Mouse (Mus musculus) splenic B cell, adult 2 months (primary cell): ENCODE measurements around the gene Gm10639.
"Not testable (repeated sequence)": the region's sequence is repeated elsewhere in the genome, so short reads cannot be mapped to it uniquely, and the experiment has no call there.

Experiments used
- DNase-seq: peaks from one replicate; pipeline ENCODE4 v3.0.0-alpha.2; 2011; ENCODE audit warnings: low read depth, low spot score
- H3K27me3 ChIP-seq: 2 replicates; pipeline ENCODE4 v1.6.1; 2012; ENCODE audit warnings: mild to moderate bottlenecking, low read length, moderate library complexity, mixed read lengths; ENCODE audit not compliant: control insufficient read depth, poor library complexity, insufficient read depth, severe bottlenecking
- H3K36me3 ChIP-seq: 2 replicates; pipeline ENCODE4 v1.6.1; 2012; ENCODE audit warnings: mild to moderate bottlenecking, low read length, moderate library complexity, mixed read lengths; ENCODE audit not compliant: control insufficient read depth, poor library complexity, insufficient read depth, severe bottlenecking

Gene Gm10639

DNA sequence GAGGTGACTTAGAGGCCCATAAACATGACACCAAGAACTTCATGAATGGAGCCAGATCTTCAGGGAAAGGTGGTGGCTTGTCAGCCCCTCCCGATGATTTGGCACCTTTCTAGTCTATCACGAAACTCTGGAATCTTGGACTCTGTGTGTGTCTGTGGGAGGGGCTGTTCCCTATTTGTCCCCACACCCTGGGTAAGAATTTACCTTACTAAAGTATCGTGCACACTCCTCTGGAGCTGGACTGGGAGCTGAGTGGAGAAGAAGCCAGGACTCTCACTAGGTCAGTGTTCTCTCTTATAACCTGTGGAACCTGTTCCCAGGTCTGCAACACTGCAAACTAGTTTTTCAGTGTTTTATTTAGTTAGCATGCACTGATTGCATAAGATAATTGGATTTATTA, at the start of gene Gm10639:
Gene Gm10639 (plus strand): TSS at position 201 of the 400 bp plus-strand sequence.
- not testable (repeated sequence) for H3K27me3 ChIP-seq, H3K36me3 ChIP-seq, DNase-seq

DNA sequence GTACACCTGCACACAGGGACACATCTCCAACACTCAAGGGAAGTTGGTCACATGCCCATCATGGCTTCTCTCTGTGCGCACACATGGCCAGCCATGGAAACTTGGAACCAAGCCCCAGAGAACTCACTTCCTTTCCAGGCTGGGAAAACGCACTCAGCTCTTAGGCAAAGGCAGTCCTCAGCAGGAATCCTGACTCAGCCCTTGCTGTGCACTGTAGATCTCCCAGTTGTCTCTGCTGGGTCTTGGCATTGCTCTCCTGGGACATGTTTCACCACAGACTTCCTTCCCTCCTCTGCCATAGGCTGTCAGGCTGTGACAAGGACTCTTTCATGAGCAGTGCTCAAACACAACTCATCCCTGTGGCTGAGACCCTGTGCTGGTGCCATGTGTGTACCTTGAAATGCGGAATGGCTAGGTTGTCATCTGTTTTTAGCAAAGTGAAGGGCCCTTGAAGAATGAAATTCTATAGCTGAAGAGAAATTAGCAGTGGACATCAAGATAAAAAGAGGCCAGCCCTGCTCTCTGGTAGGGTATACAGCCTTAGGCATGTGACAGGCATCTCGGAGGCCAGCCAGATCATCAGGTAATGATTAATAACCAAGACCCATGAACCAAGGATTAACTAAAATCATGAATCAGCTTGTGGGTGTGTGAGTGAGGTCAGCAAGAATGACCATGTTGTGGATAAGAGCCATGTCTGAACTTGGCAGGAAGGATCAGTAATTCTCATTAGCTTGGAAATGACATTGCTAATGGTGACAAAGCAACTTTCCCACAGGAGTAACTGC, 33.8 kb upstream of the Gm10639 start:
- not testable (repeated sequence) for DNase-seq, H3K27me3 ChIP-seq, H3K36me3 ChIP-seq

GRCm38 (mm10) chr9:78256914-78257313, 32.8 kb upstream of the Gm10639 start, which contains the start of gene Gm3776:
Gene Gm3776, plus strand, starts transcription at chr9:78257129.
- DNase-seq, H3K36me3 ChIP-seq, H3K27me3 ChIP-seq: not testable (repeated sequence)

- not testable (repeated sequence) for H3K36me3 ChIP-seq, DNase-seq, H3K27me3 ChIP-seq
These were observed 30.0 kb upstream of the Gm10639 start for GRCm38 (mm10) chr9:78259688-78260087.

DNA sequence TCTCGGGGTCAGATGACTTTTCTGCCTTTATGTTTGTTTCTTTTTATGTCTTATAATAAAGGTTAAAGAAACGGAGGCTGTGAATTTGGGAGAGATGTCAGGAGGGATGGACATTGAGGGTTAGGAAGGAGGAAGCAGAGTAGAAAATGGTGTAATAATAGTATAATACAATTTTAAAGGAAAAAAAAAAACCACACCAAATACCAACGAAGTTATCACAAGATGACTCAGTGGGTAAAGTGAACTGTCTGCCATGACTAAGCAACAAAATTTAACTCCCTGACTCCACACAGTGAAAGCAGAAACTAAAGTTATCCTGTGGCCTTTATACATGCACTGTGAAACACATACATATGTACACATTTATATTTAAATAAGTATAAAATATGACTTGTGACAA, 18.8 kb upstream of the Gm10639 start:
- H3K27me3 ChIP-seq, DNase-seq, H3K36me3 ChIP-seq: not testable (repeated sequence)

- not testable (repeated sequence) for H3K27me3 ChIP-seq, DNase-seq, H3K36me3 ChIP-seq
These were observed 7.6 kb upstream of the Gm10639 start for GRCm38 (mm10) chr9:78282002-78282711.

GRCm38 (mm10) chr9:78289063-78289462, 660 bp upstream of the Gm10639 start:
- not testable (repeated sequence) for H3K36me3 ChIP-seq, DNase-seq, H3K27me3 ChIP-seq

DNA sequence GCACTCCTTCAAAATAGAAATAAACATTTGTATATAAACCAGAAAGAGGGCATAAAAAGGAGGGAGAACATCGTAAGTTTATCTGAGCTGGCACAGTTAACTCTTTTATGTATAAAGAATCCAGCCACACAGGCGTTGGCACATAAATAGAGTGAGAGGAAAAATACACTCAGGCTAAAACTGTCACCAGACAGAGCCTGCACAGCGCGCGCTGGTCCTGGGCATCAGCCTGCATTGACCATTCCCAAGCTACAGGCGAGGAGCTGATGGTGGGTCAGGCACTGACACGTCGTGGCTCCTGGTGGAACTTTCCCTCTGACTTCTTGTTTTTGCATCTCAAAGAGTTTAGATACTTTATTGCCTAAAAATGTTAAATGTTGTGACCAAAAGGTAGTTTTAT, 2.7 kb downstream of the Gm10639 start:
- H3K36me3 ChIP-seq, DNase-seq, H3K27me3 ChIP-seq: not testable (repeated sequence)

DNA sequence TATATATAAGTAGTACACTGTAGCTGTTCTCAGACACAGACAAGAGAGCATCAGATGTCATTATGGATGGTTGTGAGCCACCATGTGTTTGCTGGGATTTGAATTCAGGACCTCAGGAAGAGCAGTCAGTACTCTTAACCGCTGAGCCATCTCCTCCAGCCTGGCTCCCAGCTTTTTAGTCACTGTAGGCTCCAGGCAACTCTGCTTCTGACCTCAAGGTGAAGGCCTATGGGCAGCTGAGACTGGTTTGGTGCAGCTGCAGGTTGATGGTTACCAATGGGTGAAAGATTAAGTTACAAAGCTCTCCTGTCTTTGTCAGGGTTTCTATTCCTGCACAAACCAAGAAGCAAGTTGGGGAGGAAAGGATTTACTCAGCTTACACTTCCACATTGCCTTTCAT, 4.0 kb downstream of the Gm10639 start:
- not testable (repeated sequence) for DNase-seq, H3K27me3 ChIP-seq

DNA sequence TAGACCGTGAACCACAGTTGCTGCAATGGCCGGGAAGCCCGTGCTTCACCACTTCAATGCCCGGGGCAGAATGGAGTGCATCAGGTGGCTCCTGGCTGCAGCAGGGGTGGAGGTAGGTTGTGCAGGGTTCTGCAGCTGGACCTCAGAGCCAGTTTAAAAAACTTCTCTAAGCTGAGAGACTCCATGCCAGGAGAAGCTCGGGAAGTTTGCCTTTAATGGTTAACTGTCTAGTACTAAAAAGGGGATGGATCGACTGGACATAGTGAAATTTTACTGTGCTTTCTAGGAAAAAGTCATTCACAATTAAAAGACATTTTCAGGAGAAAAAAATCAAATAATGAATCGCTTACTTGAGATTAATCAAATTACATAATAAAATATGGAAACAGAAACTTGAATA, 5.1 kb downstream of the Gm10639 start:
- DNase-seq, H3K36me3 ChIP-seq, H3K27me3 ChIP-seq: not testable (repeated sequence)

More for the DNA sequence above, 4.0 kb downstream of the Gm10639 start:
- not testable (repeated sequence) for H3K36me3 ChIP-seq

- DNase-seq, result peak; percentile 52
- not testable (repeated sequence) for H3K27me3 ChIP-seq, H3K36me3 ChIP-seq
These were observed 6.4 kb downstream of the Gm10639 start for GRCm38 (mm10) chr9:78296089-78296488.

DNA sequence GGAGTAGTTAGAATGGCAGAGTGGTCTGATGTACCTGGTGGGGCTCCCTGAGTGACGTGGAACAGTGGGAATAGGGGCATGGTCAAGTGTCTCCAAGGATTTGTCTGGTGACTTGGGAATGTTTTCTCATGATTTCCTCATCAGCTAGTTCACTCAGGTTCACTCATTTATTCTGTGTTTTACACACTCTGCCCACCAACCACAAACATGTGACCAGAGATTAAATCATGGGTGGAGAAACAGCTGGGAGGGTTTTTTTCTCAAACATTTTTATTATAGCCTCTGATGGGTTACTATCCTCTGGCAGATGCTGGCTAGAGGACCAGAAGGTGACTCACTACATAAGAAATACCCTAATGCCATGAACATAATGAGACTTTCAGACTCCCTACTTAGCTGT, 8.5 kb downstream of the Gm10639 start:
- Histone ChIP-seq H3K36me3 (no peaks in the 10 kb centered on the region), H3K27me3 (no peaks in the 10 kb centered on the region)
- DNase-seq, result no peak

DNA sequence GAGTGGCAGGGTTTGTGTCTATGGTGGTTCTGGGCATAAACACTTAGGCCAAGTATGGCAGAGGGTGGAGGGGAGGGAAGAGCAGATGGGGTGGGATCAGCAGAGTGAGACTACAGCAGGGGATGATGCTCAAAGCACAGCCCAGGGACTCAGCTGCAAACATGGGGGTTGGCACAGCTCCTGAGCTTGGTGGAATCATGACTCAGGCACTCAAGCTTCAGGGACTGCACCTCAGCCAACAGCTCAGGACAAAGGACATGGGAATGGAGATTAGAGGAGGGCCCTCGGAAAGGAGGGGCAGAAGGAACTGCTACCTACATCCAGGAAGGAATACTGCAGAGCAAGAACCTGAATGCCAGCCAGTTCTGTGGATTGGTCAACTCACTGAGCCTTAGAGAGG, 9.4 kb downstream of the Gm10639 start:
- not testable (repeated sequence) for H3K27me3 ChIP-seq, DNase-seq, H3K36me3 ChIP-seq

- H3K36me3 ChIP-seq, DNase-seq, H3K27me3 ChIP-seq: not testable (repeated sequence)
These were observed 18.4 kb downstream of the Gm10639 start for GRCm38 (mm10) chr9:78308122-78308521.

DNA sequence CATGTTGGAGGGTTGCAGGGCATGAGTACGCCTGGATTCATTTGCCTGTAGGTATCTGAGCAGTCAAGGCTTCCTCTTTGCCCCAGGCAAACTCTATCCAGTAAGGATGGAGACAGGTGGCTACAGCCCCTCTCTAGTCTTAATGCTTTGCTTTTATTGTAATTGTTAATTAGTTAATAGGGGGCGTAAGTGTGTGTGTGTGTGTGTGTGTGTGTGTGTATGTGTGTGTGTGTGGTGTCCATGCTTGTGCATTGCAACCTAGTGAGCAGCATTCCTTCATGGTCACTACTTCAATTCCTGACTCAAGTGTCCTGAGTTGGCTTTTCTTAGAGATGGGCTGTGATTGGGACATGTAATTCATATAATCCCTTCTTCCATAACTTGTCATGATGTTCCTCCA, 25.0 kb downstream of the Gm10639 start, which contains the start of gene Omt2a:
Gene Omt2a (minus strand): TSS at position 101 of the 400 bp plus-strand sequence.
- H3K36me3 ChIP-seq, result no peaks in the 10 kb centered on the region
- no peak for DNase-seq
- H3K27me3 ChIP-seq, result no peaks in the 10 kb centered on the region
